Mouse (Mus musculus) frontal cortex, postnatal 36 days (tissue): ENCODE data around the gene Xpr1.

Source experiments
- DNase-seq, 2 experiments: peaks; one replicate each; pipeline ENCODE4 v3.0.0; 2022; ENCODE audit warnings: low spot score in 2 of 2

The Xpr1 gene

DNA sequence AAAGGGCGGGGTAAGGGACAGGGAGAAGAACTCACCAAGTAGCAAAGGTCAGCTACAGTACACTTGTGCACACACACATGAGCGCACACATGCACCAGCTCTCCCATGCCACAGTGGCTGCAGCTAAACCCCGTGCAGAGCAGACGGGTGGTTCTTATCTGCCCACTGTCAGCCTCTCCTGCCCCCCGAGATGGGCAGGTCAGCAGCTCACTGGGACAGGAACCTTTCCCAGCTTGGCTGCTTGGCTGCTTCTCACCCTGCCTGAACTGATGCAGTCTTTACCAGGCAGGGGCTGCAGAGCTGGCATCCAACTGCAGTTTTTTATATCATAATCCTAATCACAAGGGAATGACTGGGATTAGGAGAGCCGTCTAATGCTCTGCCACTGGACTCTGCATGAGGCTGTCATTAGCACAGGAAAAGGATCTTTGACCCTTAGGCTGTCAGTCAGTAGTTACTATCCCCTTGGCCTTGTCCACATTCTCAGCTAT lies 164.5 kb downstream of the Xpr1 start:
- DNase-seq = no peak

DNA sequence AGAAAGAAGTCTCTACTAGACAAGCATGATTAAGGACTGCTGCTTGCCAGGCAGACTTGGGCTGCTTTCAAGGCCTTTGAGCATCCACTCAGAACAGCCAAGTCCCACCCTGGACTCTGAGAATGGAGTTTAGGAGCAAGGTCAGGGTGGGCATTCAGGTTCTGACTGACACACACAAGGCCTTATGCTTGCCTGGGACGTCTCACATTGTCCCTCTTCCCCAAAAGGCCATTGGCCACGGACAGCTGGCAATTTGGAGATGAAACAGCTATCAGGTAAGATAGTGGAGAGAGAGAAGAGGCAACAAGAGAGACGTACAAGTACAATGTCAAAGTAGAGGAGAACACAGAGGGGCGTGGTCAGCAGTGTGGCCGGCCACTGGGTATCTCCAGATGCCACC lies 165.6 kb downstream of the Xpr1 start:
- no peak for DNase-seq

DNA sequence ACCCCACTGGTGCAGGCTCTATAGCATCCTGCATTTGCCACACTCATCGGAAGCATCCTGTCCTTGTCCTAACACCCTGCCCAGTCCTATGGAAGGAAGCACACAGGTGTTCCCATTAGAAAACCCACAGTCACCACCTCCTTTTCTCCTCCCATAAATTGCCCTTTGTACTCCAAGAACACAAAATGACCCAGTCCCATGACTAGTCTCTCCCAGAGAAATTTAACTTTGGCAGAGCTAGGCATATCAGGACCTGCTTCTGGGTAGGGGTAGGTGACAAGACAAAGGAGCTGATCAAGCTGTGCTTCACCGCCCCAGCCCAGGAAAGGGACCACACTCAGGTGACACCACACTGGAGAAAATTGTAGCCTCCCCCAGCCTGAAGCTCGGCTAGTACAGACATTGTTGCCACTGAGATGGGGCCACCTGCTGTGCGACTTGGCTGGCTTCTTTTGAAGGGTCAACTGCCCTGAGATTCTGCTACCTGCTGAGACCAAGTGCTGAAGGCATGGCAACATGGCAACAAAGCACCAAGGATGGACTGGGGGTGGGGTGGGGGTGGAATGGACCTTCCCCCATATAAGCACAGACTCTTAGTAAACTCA lies 166.6 kb downstream of the Xpr1 start:
- DNase-seq = no peak

DNA sequence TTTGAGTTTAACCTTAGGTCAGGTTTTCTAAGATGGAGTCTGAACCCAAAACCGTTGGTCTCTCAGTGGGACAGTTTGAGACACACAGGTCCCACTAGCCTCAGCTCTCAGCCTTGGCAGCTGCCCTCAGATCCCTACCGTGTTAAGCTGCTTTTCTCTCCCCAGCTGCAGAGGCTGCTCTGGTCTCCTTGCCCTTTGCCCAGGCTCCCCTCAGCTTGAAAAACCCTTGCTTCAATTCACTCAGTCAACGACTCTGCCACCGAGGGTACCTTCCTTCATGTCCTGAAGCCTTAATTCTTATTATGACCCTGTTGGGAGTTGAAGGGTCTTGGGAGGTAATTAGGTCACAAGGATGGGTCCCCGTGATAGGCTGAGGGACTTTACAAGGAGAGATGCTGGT lies 167.3 kb downstream of the Xpr1 start:
- DNase-seq = no peak

DNA sequence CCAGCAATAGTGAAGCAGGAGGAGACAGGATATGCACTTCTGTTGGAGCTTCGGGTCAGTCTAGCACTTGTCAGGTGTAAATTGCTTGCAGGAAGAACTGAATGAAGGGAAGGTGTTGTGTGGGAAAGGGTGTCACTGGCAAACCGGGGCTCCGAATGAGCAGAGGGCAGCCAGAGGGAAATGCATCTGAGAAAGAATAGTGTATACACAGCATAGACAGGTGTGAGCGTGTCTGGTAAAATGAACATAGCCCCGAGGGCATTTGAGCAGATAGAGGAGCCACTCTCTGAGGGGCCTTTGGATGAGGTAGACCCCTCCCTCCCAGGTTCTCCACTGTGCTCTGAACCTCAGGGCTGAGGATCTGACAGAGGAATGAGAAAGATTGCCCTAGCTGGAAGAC lies 169.2 kb downstream of the Xpr1 start:
- DNase-seq = no peak

DNA sequence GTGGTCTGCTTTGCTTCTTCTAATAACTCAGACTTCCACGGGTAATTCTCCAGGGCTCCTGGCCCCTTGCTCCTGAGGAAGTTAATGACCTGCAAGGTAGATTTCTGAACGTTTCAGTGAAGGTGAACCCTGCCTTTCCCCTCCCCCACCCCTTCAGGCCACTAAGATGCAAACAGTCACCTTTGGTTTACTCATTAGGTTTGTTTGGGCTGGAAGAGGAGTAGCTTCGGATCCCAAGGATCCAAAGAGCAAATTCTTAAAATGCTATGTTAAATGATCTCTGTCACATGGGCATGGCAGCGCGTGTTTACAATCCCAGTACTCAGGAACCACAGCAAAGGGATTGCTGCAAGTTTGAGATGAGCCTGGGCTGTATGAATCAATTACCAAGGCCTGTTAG lies 169.8 kb downstream of the Xpr1 start:
- no peak for DNase-seq

DNA sequence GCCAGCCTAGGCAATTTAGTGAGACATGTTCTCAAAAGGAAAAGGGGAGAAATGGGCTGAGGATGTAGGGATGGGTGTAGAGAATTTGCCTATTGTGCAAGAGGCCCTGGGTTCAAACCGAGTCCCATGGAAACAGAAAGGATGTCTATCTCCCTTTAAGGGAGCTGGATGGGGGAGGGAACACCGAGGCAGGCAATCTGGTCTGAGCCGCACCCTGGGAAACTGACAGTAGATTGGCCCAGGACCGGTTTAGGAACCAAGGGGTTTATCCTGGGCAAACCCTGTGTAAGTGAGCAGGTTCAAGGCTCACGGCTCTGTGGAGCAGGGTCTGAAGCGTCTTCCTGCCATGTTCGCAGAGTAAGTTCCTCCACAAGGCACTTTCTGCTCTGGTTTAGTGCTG lies 171.7 kb downstream of the Xpr1 start:
- DNase-seq = no peak

DNA sequence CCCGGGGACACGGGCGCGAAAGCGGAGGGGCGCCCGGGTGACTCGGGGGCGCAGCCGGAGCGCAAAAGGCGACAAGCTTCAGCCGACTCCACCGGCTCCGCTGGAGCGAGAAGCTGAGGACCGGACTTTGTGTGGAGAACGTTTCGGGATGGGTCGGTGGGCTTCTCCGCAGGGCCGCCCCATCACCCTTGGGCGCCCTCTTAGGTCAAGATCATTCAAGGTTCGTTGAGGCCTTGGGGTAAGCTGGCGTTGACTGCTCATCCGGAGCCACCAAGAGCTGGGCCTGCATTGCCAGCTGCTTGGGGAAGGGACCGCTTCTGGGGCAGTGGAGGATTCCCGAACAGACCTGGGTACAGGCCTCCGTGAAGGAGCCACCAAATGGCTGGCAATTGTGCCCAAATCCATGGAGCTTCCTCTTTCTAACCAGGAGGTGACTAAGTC lies 172.4 kb downstream of the Xpr1 start:
- DNase-seq = no peak

DNA sequence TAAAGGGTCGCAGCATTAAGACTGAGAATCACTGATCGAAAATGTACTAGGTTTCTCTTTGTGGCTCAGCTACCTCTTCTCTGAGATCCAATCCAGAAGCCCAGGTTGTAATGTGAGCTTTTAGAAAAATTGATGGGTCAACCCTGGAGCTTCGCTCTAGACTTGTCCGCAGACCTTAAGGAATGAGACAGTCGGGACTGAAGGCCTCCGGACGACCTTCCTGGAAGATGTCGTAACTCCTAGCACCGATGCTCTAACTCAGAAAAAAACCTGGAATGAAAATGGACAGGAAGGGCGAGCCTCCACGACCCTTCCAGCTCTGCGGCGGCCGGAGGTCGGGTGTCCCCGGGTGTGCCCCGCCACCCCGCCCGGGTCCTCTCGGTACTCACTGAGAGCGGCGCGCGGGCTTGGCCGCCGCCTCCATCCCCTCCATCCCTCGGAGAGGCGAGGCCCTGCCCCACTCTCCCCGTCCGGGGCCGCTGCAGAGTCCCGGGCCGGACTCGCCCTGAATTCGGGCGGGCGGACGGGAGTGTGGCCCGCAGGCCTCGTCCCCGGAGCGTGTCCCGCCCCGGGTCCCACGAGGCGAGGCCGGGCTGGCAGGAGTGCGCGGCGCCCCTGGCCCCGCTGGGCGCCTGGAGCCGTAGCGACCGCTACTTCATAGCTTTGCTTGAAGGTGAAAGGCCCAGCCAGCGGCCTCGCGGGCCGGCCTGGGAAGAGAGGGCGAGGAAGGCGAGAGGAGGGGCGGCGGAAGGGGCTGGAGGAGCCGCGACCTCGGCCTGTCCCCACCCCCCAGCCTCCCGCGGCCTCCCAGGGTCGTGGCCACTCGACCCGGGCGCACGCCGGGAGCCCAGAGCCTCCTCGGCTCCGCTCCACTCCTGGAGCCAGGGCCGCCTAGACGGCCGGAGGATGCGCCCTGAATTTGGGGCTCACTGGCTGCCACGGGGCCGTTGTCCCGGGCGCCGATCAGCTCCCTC lies 173.1 kb downstream of the Xpr1 start, which contains the start of gene BC034090:
Gene BC034090 (minus strand): TSS at position 648 of the 974 bp plus-strand sequence.
- peak in 1 of 2 experiments; percentile 24 for DNase-seq

DNA sequence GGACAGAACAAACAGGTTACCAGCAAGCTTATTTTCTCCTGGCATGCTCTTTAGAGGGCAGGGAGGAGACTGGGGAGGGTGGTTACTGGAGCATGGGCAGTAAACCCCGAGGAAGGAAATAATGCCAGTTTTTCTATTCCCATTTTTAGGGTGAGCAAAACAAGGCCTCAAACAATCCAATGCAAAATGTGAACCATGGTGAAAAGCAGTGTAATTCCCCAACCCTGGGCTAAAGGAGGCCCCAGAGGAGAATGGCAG lies 174.8 kb downstream of the Xpr1 start:
- no peak for DNase-seq

DNA sequence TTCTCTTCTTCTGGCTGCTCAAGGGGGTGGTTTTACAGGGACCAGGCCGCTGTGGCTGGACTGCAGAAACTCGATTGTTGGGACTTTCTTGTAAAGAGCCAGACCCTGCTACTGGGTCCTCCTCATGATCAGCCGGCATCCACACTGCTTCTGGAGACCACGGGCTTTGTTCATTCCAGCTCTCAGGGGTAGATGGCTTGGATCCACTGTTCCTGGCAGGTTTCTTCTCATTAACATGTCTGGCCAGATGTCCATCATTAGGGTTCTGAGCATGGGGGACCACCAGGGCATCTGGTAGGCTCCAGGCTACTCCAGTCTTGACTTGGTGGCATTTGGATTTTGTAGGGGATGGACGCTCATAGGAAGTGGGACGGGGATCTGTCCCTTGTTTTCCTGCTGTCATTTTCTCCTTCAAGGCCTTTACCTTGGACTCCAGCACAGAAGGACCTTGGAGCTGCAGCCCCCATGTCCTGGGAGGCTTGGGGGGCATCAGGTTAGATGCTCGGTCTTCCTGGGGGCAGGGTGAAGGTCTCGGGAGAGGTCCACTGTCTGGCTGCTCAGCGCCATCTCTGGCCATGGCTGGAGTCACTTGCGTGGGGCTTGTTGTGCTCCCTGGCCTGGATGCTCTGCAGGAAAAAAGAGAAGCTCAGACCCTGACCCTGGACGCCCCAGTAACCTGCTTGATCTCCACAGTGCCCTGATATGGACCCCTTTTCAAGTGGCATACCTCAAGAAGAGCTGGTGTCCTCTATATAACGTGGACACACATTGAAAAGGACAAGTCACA lies 175.3 kb downstream of the Xpr1 start:
- DNase-seq = no peak

DNA sequence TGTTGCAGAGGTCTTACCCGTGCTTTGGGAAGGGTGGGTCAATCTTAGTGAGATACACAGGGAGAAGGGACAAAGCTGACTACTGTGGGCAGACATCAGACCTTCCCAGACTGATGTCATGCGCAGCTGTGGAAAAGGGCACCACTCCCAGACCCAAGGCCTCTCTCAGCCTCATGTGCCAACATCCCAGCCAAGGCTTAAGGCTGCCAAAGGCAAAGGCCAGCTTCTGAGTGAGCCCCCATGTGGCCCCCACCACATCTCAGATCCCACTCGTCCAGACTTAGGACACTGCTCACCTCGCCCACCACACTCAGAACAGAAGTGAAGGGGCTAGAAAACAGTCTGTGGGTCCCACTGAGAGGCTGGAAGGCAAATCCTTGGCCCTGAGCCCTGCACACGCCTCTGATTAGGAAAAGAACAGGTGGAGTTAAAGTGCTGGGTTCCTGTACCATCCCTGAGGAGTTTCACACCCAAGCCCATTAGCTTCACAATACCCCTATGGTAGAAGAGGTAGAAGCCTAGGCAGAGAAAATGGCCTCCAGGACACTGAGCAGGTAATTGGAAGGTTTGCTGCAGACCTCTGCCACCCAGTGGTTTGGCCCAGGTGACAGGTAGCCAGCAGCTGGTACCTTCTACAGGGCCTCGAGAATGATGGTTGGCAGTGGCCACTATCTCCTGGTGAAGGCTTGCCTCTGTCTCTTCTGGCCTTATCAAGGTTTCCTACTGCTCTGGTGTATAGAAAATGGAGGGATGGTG lies 177.1 kb downstream of the Xpr1 start:
- DNase-seq = no peak

DNA sequence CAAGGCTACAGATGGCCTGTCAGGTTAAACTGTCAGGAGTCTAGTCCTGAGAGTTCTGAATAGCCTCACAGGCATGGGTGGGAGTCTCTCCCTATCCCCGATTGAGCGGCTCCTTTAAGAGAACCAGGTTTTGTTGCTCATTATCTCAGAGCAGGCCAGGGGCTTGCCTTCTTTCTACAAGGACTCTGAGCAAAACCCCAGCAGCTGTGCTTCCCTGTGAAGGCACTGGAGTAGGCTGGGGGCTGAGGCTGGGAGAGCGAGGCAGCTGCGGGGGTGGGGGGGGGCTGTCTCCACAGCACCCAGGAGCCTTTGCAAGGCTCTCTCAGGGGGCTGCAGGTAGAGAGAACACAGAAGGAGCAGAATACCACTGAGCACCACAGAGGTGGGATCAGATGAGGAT lies 178.0 kb downstream of the Xpr1 start:
- DNase-seq = no peak

DNA sequence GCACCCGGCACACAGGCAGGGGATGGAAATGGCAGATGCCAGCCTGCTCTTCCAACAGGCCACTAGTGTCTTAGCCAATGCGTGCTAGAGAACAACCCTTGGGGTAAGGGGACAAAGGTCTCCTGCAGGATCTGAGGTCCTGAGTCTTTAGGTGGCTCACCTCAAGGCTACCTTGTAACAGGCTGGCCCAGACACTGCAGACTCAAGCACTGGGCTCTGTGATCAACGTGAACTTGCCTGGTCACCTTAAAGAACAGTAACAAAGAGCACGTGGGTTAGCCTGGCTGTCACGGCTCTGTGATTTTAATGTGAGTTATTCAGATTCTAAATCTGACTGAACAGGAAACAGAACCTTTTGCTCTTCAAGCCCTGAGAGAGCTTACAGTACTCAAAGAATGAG lies 179.1 kb downstream of the Xpr1 start:
- DNase-seq = no peak

DNA sequence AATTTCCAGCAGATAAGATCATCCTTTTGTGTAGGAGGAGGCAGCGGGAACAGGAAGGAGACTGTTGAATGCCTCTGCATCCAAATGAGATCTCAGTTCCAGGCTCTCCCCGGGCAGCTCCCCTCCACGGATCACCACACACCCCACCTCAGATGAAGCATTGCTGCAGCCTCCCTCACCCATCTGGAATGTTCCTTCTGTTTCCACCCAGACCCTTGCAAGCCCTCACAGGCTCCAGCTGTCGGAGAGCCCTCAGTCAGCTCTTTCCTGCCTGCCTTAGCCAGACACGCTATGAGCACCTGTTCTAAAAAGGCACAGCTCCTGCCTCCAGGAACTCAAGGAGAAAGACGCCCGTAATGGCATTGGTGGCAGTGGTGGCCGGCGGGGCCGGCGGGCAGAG lies 179.8 kb downstream of the Xpr1 start:
- DNase-seq = peak; percentile 66 to 67

DNA sequence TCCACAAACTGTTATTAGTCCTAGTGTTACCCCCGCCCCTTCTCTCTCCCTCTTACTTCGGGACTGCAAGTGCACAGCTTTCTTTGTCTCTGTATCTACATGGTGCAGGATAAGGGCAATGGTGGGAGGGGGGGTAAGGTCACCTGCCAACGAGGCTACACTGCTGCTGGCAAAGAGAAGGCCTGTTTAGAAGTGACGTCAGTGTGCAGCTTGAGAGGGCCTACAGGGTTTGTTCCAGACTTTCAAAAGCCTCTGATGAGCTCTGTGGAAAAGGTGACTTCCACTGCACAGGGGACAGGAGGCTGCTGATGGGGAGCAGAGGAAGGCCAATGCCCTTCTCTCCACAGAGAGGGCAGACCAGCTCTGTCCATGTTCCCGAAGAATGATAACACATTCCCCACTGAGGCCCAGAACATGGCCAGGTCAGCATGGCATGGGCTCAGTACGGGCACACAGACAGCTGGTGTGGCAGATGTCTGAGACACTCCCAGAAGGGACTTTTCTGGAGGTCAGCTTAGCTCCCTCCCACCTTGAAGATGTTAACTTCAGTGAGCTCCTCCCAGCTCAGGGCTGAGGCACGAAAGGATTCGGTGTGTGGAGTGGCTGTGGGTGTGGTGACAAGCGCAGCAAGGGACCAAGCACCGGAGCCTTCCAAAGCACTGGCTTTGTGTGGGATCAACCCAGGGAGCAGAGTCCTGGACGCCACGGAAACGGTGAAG lies 180.8 kb downstream of the Xpr1 start:
- peak in 1 of 2 experiments; percentile 16 for DNase-seq

DNA sequence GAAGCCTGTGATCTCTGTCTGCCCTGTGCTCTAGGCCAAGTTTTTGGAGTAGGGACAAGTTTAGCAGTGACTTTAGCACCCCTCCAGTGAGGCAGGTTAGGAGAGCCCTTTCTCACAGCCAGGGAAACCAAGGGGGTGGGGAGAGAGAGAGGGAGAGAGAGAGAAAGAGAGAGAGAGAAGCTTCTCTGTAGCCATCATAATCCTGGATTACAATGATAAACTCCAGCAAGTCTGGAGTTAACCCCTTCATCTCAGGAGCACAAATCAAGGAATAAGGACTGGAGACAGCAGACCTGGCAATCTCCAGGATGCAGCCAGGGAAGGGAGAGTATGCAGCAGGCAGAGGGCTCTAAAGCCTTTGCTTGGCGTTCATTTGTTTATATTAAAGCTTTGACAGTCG lies 181.6 kb downstream of the Xpr1 start:
- no peak for DNase-seq

DNA sequence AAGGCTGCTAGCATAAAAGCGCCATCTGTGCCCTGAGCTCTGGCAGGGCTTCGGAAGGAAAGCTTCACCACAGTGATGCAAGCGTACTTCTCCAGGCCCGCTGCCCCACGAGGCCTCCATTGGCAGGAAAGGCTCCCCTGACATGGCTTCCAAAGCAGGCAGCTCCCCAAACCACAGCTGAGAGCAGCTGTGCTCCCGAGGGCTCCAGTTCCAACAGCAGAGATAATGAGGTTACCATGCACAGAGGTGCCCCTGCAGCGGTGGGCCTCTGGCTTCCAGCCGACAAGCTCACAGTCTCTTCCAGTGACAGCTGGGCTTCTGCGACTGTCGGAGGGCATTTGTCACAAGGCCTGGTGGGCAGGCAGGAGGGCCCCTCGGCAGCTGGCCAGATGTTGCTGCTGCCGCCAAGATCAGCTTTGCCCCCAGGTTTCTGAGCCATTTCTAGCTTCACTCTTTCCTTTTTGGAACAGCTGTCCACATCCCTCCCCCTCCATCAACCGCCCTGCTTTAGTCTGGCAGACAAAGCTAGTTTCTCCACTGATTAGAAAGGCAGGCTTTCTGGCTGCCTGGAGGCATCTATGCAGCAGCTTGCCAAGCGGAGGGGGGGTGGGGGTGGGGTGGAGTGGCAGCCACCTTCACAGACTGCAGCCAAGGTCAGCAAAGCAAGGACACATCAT lies 183.1 kb downstream of the Xpr1 start:
- DNase-seq = peak; percentile 66 to 79

DNA sequence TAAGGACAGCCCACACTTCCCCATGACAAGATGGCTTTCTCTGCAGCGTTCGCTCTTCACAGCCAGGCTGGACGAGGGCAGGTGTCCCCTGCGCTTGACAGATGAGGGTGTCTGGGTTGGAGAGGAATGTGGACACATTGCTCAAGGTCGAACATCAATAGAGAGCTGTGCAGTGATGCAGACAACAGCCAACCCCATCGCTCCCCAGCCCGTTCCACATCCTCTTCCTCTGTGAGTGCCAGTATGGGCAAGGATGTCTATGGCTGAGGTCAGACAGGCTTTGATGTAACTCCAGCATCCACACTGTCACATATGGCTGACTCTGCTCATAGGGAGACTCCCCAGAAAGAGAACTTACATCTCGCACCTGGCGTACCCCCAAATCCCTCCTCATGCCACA lies 183.8 kb downstream of the Xpr1 start:
- no peak for DNase-seq

DNA sequence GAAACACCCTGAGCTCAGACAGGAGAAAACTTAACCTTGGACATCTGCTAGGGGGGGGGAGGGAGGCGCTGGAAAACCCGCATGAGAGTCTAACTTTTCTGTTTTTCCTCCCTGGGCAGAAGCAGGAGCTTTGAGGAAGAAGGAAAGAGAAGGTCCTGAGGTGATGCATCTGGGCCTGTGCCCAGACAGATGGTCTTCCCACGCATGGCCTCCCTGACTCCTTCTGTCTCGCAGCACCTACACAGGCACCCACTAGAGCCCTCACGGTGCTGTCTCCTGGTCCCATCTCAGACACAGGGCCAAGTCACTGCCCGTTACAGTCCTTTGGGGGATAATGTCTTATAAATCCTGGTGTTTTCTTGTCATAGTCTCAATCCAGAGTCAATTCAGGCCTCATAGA lies 184.4 kb downstream of the Xpr1 start:
- no peak for DNase-seq
